Mouse (Mus musculus) spleen, postnatal 14 days (tissue): ENCODE results near the gene Tm4sf19.

ENCODE experiments used
- DNase-seq, 2 experiments: peaks; one replicate each; pipeline ENCODE4 v3.0.0; 2021 to 2022; ENCODE audit warnings: low spot score in 2 of 2

Gene Tm4sf19

GRCm38 (mm10) chr16:32400267-32400666 lies at the start of gene Tm4sf19:
Gene Tm4sf19 (plus strand): TSS chr16:32400506.
- no peak for DNase-seq

GRCm38 (mm10) chr16:32350776-32351175 lies 49.5 kb upstream of the Tm4sf19 start:
- no peak for DNase-seq

DNA sequence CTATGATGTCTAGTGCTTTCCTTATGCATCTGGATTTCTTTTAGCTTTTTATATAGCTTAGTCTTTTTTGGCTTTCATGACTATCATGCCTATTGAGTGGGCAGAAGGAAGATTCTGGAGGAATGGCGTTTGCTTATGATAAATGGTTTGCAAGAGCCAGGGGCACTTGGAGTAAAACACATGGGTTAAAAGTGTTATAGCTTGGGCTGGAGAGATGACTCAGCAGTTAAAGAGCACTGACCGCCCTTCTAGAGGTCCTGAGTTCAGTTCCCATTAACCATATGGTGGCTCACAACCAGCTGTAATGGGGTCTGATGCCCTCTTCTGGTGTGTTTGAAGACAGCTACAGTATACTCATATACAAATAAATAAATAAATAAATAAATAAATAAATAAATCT lies 36.8 kb upstream of the Tm4sf19 start:
- no peak for DNase-seq

GRCm38 (mm10) chr16:32371351-32371750 lies 29.0 kb upstream of the Tm4sf19 start:
- DNase-seq, result peak in 1 of 2 experiments; percentile 25

- DNase-seq, result no peak
Observed at GRCm38 (mm10) chr16:32379575-32379974, 20.7 kb upstream of the Tm4sf19 start.

- no peak for DNase-seq
Observed at GRCm38 (mm10) chr16:32382901-32383300, 17.4 kb upstream of the Tm4sf19 start.

- DNase-seq, result no peak
Observed at GRCm38 (mm10) chr16:32384885-32385284, 15.4 kb upstream of the Tm4sf19 start.

DNA sequence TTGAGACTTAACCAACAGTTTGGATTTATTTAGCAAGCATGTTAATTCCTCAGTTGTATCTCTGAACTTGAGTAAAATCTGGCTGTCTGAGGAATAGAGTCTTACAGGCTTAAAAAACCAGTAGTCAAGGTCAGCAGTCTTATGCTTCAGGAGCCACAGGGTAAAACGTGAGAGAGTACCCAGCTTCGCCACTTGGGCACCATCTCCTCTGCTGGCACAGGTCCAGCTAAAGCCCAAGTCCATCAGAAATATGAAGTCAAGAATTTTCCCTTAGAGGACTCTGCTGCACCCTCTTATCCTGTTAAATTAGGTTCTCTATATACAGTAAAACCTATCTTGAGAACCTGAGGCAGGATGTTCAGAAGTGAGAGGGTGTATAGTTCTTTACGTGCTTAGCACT lies 13.5 kb upstream of the Tm4sf19 start:
- no peak for DNase-seq

DNA sequence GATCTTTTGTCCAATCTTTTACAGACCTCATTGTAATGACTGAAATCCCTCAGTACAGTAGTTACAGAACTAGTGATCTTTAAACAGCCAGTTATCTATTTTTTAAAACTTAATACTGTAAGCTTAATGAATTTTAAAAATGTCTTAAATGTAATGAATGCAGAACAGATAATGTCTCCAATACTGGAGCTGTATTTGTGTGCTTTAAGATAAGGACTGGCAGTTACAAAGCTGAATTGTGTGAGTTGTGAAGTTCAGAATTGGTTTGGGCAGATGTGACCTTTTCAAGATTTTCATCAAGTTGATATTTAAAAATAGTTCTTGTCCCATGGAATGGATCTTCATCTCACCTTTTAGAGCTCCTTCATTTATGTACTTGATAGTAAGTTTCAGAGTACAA lies 11.3 kb upstream of the Tm4sf19 start:
- DNase-seq, result no peak

- DNase-seq, result no peak
Observed at GRCm38 (mm10) chr16:32389841-32390240, 10.5 kb upstream of the Tm4sf19 start.

DNA sequence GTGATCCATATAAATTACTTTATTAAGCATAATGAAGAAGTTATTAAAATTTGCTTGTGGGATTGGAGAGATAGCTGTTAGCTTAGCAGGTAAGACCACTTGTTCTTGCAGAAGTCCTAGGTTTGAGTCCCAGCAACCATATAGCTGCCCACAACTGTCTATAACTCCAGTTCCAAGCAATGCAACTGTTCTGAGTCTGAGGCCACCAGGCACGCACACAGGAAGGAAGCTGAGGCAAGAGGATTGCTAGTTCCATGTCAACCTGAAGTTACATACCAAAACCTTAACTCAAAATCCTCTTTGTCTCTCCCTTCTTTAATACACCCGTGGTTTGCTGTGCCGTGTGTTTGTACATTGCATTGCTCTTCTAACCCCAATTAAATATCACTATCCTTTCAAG lies 9.4 kb upstream of the Tm4sf19 start:
- no peak for DNase-seq

DNA sequence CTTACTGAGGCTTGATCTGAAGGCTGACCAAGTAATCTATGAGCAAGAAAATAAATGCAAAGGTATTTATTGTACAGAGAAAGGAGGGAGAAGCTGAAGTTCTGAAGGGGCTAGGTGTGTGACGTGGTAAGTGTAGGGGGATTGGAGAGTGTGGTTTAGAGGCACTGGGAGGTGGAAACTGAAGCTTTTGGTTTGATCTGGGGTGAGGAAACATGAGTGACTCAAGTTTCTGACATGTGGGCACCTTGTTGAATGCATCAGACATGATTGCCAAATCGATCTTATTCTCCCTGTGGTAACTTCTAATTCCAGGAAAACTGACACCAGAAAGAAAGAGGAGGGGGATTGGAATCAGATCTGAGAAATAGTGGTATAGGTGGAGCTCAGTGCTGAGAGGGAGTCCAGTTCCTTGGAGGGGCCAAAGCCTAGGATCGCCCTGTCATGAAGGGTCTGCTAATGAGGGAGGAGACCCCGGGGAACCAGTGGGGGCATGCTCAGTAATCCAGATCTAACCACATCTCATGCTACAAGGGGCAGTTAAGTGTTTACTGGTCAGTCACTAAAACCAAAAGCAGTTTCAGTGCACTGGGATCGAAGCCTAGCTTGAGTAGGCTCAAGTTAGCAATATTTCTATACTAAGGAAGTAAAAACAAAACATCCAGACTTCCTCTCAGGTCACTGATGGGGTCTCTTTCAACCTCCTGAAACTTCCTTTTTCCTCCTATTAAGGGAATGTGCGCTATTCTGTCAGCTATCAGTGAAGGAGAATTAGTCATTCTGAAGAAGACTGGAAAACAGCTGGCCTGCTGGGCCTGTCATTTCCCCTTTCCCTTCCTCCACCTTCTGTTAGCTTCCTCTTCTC lies 4.4 kb upstream of the Tm4sf19 start:
- no peak for DNase-seq

GRCm38 (mm10) chr16:32396541-32396835 lies 3.8 kb upstream of the Tm4sf19 start:
- no peak for DNase-seq

GRCm38 (mm10) chr16:32398206-32398605 lies 2.1 kb upstream of the Tm4sf19 start:
- DNase-seq, result no peak

DNA sequence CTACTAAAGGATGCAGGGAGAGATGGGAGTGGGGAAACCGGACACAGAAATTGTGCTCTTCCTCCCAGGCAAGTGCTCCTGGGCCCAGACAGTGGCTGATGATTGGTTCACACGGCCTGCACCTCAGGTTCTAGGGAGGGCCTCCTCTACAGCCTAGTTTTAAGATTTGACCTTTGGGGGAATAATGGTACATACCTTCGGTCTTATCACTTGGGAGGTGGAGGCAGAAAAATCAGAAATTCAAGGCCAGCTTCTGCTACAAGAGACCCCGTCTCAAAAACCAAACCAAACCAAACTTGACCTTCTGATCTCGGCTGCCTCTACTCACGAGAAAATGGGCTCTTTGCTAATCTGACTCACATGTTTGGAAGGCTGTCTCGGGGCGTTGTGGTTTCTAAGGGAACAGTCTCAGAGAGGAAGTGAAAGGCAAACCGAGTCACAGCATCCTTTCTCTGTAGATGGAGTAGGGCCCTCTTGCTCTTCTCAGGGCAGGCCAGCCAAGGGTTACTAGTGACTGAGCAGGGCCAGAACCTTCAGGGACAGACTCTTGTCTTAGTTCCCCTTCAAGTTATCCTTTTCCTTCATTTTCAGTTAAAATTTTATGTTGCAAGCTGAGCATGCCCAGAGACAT lies 1.1 kb downstream of the Tm4sf19 start:
- DNase-seq, result peak in 1 of 2 experiments; percentile 16

DNA sequence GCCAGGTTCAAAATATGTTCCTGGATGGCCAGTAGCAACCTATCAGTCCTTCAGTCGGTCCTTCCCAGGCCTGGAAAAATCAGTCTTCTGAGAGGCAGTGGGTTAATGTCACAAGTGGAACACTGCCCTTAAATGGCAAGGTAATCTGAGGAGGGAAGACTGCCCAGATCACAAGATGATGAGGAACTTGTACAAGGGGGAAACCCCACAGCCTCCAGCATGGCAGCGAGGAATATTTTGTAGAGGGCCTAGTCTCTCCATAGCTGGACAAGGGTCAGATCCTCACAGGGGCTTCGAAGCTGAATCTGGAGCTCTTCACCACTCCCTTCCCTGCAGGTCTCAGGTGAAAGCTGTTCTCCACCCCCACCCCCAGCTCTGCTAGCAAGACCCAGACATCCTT lies 2.5 kb downstream of the Tm4sf19 start:
- no peak for DNase-seq

DNA sequence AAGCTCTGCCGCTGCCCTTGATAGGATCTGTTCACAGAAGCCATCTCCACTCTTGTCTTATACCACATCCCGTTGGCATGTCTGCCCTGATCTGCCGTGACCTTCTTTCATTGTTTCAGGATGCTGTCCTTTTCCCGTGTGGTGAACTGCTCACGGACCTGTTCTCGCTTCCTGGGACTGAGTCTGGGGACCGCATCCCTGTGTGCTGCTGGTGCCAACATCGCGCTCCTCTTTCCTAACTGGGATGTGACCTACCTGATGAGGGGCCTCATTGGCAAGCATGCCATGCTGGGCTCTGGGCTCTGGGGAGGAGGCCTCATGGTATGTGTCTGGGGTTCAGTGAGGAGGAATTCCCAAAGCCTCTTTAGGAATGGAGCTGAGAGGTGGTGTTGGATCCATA lies 5.4 kb downstream of the Tm4sf19 start:
- no peak for DNase-seq

DNA sequence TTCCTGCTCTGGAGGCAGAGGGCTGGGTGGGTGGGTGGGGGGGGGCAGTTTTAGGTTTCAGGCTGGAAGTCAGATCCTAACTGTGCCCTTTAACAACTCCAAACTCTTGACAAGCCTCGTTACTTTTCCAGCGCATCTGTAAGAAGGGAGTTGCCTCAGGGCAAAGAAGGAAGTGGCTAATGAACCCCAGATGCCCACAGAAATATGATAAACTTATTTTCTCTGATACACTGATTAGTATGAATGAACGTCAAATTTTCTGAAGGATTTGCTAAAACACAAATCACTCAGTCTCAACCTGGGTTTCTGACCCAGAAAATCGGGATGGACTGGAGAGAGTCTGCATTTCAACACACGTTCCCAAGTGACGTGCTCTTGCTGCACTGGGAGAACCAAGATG lies 6.4 kb downstream of the Tm4sf19 start:
- DNase-seq, result no peak

DNA sequence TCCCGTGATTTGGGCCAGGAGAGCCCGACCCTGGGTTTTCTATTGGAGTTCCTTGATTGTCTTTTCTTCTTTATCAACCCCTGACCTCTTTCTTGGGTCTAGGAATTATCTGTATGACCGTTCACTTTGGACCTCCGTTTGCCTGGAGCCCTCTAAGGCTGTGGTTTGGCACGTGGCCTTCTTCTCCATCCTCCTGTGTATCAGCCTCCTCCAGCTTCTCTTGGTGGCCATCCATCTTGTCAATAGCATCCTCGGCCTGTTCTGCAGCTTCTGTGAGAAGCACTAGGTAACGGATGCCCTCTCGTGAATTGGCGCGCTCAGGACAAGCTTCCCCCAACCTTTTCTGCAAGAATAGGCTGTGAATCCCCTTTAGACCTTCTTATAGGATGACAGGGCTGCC lies 7.4 kb downstream of the Tm4sf19 start:
- no peak for DNase-seq

- DNase-seq, result no peak
Observed at GRCm38 (mm10) chr16:32417457-32417856, 17.2 kb downstream of the Tm4sf19 start.

GRCm38 (mm10) chr16:32419517-32420483 lies 19.5 kb downstream of the Tm4sf19 start, which contains the start of gene Tctex1d2:
Gene Tctex1d2 (plus strand): TSS chr16:32419702.
- DNase-seq, result peak; percentile 78 to 82

DNA sequence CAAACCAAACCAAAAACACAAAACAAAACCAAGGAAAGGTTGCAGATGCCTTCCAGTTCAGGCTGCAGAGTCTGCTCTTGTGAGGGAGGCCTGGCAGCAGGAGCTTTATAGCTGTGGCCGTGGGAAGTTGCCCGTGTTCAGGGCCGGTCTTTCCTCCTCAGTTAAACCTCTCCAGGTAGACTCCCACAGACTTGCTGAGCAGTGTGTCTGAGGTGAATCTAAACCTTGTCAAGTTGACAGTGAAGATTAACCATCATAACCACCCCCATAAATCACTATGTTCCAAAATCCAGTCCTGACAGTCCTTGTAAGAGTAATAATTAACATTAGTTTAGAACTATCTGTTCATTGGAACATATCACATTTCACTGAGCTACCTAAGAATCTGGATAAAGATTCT lies 27.2 kb downstream of the Tm4sf19 start:
- DNase-seq, result no peak
